Mouse (Mus musculus): ENCODE measurements at regions not wholly inside any gene's neighbourhood (a gene's known extent, or its start where the extent isn't known, plus 50 kb on each side); places are given as distances from the start of the nearest gene placed in this dataset.

GRCm38 (mm10) chr4:27965046-27965681 is 847.8 kb upstream of the Epha7 start:
- Histone ChIP-seq H3K9me3 (ENCODE audit: control insufficient read depth, low read length) (no peaks in the 10 kb centered on the region), H3K27ac (replicated peaks; ENCODE audit: low read depth, low read length) (no peak overlapping the region), H3K36me3 (ENCODE audit: control insufficient read depth, insufficient read depth, low read length) (no peaks in the 10 kb centered on the region), H3K4me3 (ENCODE audit: low read depth, low read length) (no peak overlapping the region), H3K9ac (ENCODE audit: low read depth, low read length) (no peak overlapping the region), H3K4me2 (ENCODE audit: low read depth, low read length) (peak overlapping the region; percentile 24; the same call in 1 of the 2 replicates), H3K4me1 (ENCODE audit: control insufficient read depth, insufficient read depth, low read length) (no peaks in the 10 kb centered on the region), H3K27me3 (replicated peaks; ENCODE audit: control insufficient read depth, insufficient read depth, low read length) (no peaks in the 10 kb centered on the region)
- WGBS: 28% methylated on average over 7 of the region's 7 CpGs
- DNase-seq (ENCODE audit: low spot score): peak; percentile 75
- ATAC-seq (ENCODE audit: low read depth): no peak

DNA sequence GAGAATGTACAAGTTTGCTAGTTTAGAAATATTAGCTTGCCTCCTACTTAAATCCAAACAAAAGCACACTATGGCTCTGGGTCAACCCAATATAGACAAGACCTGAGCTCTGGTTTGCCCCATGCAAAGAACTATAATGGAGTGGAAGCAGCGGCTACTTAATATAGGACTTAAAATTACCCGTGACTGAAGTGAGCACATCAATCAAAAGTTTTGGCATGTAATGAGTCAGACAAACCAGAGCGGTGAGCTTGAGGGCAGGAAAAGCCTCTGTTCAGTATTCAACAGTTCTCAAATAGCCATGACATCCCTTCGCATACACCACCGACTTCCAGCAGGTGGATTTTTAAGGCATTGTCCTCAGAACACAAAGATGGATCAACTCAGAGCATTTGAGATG is 842.4 kb upstream of the Epha7 start:
- Histone ChIP-seq H3K4me1 (ENCODE audit: control insufficient read depth, insufficient read depth, low read length) (no peaks in the 10 kb centered on the region), H3K4me2 (ENCODE audit: low read depth, low read length) (no peak overlapping the region), H3K36me3 (ENCODE audit: control insufficient read depth, insufficient read depth, low read length) (no peaks in the 10 kb centered on the region), H3K27me3 (replicated peaks; ENCODE audit: control insufficient read depth, insufficient read depth, low read length) (no peaks in the 10 kb centered on the region), H3K27ac (replicated peaks; ENCODE audit: low read depth, low read length) (no peak overlapping the region), H3K4me3 (ENCODE audit: low read depth, low read length) (no peak overlapping the region), H3K9ac (ENCODE audit: low read depth, low read length) (no peak overlapping the region), H3K9me3 (ENCODE audit: control insufficient read depth, low read length) (no peaks in the 10 kb centered on the region)
- peak; percentile 5 for DNase-seq (ENCODE audit: low spot score)
- 40% methylated on average over 5 of the region's 5 CpGs for WGBS
- ATAC-seq (ENCODE audit: low read depth): no peak

GRCm38 (mm10) chr4:27979210-27979771 is 833.6 kb upstream of the Epha7 start:
- Histone ChIP-seq H3K9me3 (ENCODE audit: control insufficient read depth, low read length) (no peaks in the 10 kb centered on the region), H3K4me1 (ENCODE audit: control insufficient read depth, insufficient read depth, low read length) (no peaks in the 10 kb centered on the region), H3K36me3 (ENCODE audit: control insufficient read depth, insufficient read depth, low read length) (no peaks in the 10 kb centered on the region), H3K27ac (replicated peaks; ENCODE audit: low read depth, low read length) (no peak overlapping the region), H3K27me3 (replicated peaks; ENCODE audit: control insufficient read depth, insufficient read depth, low read length) (no peaks in the 10 kb centered on the region), H3K9ac (ENCODE audit: low read depth, low read length) (no peak overlapping the region), H3K4me2 (ENCODE audit: low read depth, low read length) (no peak overlapping the region), H3K4me3 (ENCODE audit: low read depth, low read length) (no peak overlapping the region)
- no peak for ATAC-seq (ENCODE audit: low read depth)
- 55% methylated on average over 4 of the region's 4 CpGs for WGBS
- DNase-seq (ENCODE audit: low spot score): no peak

DNA sequence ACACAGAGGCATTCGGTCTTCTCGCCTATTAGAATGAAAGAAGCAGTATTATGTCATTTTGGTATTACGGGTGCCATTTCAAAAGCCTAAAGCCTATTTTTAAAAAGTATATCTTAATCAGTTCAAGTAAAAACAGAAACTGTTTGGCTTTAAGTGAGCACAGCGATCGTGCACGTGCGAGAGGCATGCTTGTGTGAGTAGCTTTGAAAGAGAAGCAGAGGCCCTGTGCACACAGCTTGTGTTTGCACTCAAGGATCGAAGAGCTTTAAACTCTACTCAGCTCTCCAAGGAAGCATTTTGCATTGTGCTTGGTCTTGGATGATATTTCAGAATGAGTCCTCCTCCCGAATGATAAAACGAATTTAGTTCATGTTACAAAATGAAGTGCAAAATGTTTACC is 833.1 kb upstream of the Epha7 start:
- no peak overlapping the region for H3K4me3 ChIP-seq (ENCODE audit: low read depth, low read length)
- H3K27ac ChIP-seq (replicated peaks; ENCODE audit: low read depth, low read length): no peak overlapping the region
- 83% methylated on average over 10 of the region's 10 CpGs for WGBS
- no peak overlapping the region for H3K9ac ChIP-seq (ENCODE audit: low read depth, low read length)
- no peaks in the 10 kb centered on the region for H3K9me3 ChIP-seq (ENCODE audit: control insufficient read depth, low read length)
- DNase-seq (ENCODE audit: low spot score) (no peak), ATAC-seq (ENCODE audit: low read depth) (no peak)
- H3K27me3 ChIP-seq (replicated peaks; ENCODE audit: control insufficient read depth, insufficient read depth, low read length): no peaks in the 10 kb centered on the region
- no peaks in the 10 kb centered on the region for H3K4me1 ChIP-seq (ENCODE audit: control insufficient read depth, insufficient read depth, low read length)
- H3K4me2 ChIP-seq (ENCODE audit: low read depth, low read length): no peak overlapping the region
- H3K36me3 ChIP-seq (ENCODE audit: control insufficient read depth, insufficient read depth, low read length): no peaks in the 10 kb centered on the region

DNA sequence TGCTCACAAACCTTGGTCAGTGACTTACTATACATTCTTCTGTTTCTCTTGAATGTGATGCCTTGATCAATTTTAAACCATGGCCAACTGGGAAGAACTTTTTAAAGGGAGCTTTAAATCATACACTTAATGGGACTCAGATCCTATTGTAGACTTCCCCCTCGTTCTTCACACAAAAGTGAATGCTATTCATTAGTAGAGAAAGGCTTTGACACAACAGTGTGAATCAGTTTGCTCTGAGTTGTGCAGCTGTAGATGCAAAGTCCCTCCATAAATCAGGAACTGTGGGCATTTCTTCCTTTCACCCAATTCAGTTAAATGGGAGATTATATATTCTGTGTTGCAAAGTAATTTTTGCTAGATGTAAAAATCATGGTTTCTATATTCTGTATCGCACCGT is 831.6 kb upstream of the Epha7 start:
- DNase-seq (ENCODE audit: low spot score) (no peak), ATAC-seq (ENCODE audit: low read depth) (no peak)
- Histone ChIP-seq H3K4me1 (ENCODE audit: control insufficient read depth, insufficient read depth, low read length) (no peaks in the 10 kb centered on the region), H3K9me3 (ENCODE audit: control insufficient read depth, low read length) (no peaks in the 10 kb centered on the region), H3K27ac (replicated peaks; ENCODE audit: low read depth, low read length) (no peak overlapping the region), H3K4me3 (ENCODE audit: low read depth, low read length) (no peak overlapping the region), H3K36me3 (ENCODE audit: control insufficient read depth, insufficient read depth, low read length) (no peaks in the 10 kb centered on the region), H3K4me2 (ENCODE audit: low read depth, low read length) (no peak overlapping the region), H3K27me3 (replicated peaks; ENCODE audit: control insufficient read depth, insufficient read depth, low read length) (no peaks in the 10 kb centered on the region), H3K9ac (ENCODE audit: low read depth, low read length) (no peak overlapping the region)
- 82% methylated on average over 3 of the region's 3 CpGs for WGBS

- DNase-seq (ENCODE audit: low spot score) (peak; percentile 5), ATAC-seq (ENCODE audit: low read depth) (no peak)
- Histone ChIP-seq H3K36me3 (ENCODE audit: control insufficient read depth, insufficient read depth, low read length) (no peaks in the 10 kb centered on the region), H3K9me3 (ENCODE audit: control insufficient read depth, low read length) (no peaks in the 10 kb centered on the region), H3K4me1 (ENCODE audit: control insufficient read depth, insufficient read depth, low read length) (no peaks in the 10 kb centered on the region), H3K9ac (ENCODE audit: low read depth, low read length) (no peak overlapping the region), H3K4me2 (ENCODE audit: low read depth, low read length) (no peak overlapping the region), H3K27ac (replicated peaks; ENCODE audit: low read depth, low read length) (no peak overlapping the region), H3K27me3 (replicated peaks; ENCODE audit: control insufficient read depth, insufficient read depth, low read length) (no peaks in the 10 kb centered on the region), H3K4me3 (ENCODE audit: low read depth, low read length) (no peak overlapping the region)
- 35% methylated on average over 4 of the region's 4 CpGs for WGBS
Measured at GRCm38 (mm10) chr4:27987986-27988423, 824.9 kb upstream of the Epha7 start.

- H3K27ac ChIP-seq (replicated peaks; ENCODE audit: low read depth, low read length): no peak overlapping the region
- H3K9ac ChIP-seq (ENCODE audit: low read depth, low read length): no peak overlapping the region
- 73% methylated on average over 2 of the region's 2 CpGs for WGBS
- H3K27me3 ChIP-seq (replicated peaks; ENCODE audit: control insufficient read depth, insufficient read depth, low read length): no peaks in the 10 kb centered on the region
- DNase-seq (ENCODE audit: low spot score) (no peak), ATAC-seq (ENCODE audit: low read depth) (no peak)
- no peak overlapping the region for H3K4me2 ChIP-seq (ENCODE audit: low read depth, low read length)
- H3K36me3 ChIP-seq (ENCODE audit: control insufficient read depth, insufficient read depth, low read length): no peaks in the 10 kb centered on the region
- no peaks in the 10 kb centered on the region for H3K4me1 ChIP-seq (ENCODE audit: control insufficient read depth, insufficient read depth, low read length)
- H3K9me3 ChIP-seq (ENCODE audit: control insufficient read depth, low read length): no peaks in the 10 kb centered on the region
- no peak overlapping the region for H3K4me3 ChIP-seq (ENCODE audit: low read depth, low read length)
Measured at GRCm38 (mm10) chr4:27994411-27994810, 818.5 kb upstream of the Epha7 start.

GRCm38 (mm10) chr4:28001818-28002476 is 811.0 kb upstream of the Epha7 start:
- no peak overlapping the region for H3K9ac ChIP-seq (ENCODE audit: low read depth, low read length)
- no peaks in the 10 kb centered on the region for H3K36me3 ChIP-seq (ENCODE audit: control insufficient read depth, insufficient read depth, low read length)
- no peak overlapping the region for H3K4me3 ChIP-seq (ENCODE audit: low read depth, low read length)
- no peaks in the 10 kb centered on the region for H3K9me3 ChIP-seq (ENCODE audit: control insufficient read depth, low read length)
- no peak for ATAC-seq (ENCODE audit: low read depth)
- no peak for DNase-seq (ENCODE audit: low spot score)
- no peak overlapping the region for H3K27ac ChIP-seq (replicated peaks; ENCODE audit: low read depth, low read length)
- WGBS: 55% methylated on average over 4 of the region's 4 CpGs
- no peak overlapping the region for H3K4me2 ChIP-seq (ENCODE audit: low read depth, low read length)
- no peaks in the 10 kb centered on the region for H3K27me3 ChIP-seq (replicated peaks; ENCODE audit: control insufficient read depth, insufficient read depth, low read length)
- no peaks in the 10 kb centered on the region for H3K4me1 ChIP-seq (ENCODE audit: control insufficient read depth, insufficient read depth, low read length)

Measured in embryonic facial prominence, embryonic 14.5 days (tissue).